Mouse (Mus musculus) neural tube, embryonic 13.5 days (tissue): ENCODE results near the gene Map3k1. TPM values are rescaled to one million over a fixed set of nuclear protein-coding genes. Genes with fewer than 3 reads are reported as not detected.
A peak's percentile ranks its signal among the peaks of the same experiment; 100 is the strongest.

Source experiments
- ATAC-seq: fragments of 200-750 bp; cut with Nextera tagmentation; 2 replicates; pipeline ENCODE4 v1.8.0; 2017; ENCODE audit warnings: low read depth, mild to moderate bottlenecking, moderate TSS enrichment, moderate library complexity
- H3K27ac ChIP-seq: fragments of 300-500 bp; sonication (generic); replicated peaks from 2 replicates; pipeline ENCODE4 v1.5.1; 2015; ENCODE audit warnings: moderate library complexity, mild to moderate bottlenecking, inconsistent platforms
- H3K27me3 ChIP-seq: fragments of 300-500 bp; sonication (generic); 2 replicates; pipeline ENCODE4 v1.6.1; 2015; ENCODE audit warnings: mild to moderate bottlenecking, inconsistent platforms
- H3K36me3 ChIP-seq: fragments of 300-500 bp; sonication (generic); 2 replicates; pipeline ENCODE4 v1.6.1; 2015; ENCODE audit warnings: mild to moderate bottlenecking, inconsistent platforms
- H3K4me1 ChIP-seq: fragments of 300-500 bp; sonication (generic); replicated peaks from 2 replicates; pipeline ENCODE4 v1.6.1; 2015; ENCODE audit warnings: inconsistent platforms
- H3K4me2 ChIP-seq: fragments of 300-500 bp; sonication (generic); 2 replicates; pipeline ENCODE4 v1.6.1; 2015; ENCODE audit warnings: inconsistent platforms, mild to moderate bottlenecking, moderate library complexity
- H3K4me3 ChIP-seq: fragments of 300-500 bp; sonication (generic); 2 replicates; pipeline ENCODE4 v1.5.1; 2015; ENCODE audit warnings: mild to moderate bottlenecking, inconsistent platforms
- H3K9ac ChIP-seq: fragments of 300-500 bp; sonication (generic); 2 replicates; pipeline ENCODE4 v1.6.1; 2015; ENCODE audit warnings: moderate library complexity, mild to moderate bottlenecking, inconsistent platforms
- H3K9me3 ChIP-seq: fragments of 300-500 bp; sonication (generic); 2 replicates; pipeline ENCODE4 v1.6.1; 2016; ENCODE audit warnings: inconsistent platforms
- WGBS: fragments of 180-500 bp; shearing (Covaris S2); methylation state at CpG from one replicate; pipeline ENCODE4 v1.1.7; 2015; 5-methylcytosine and 5-hydroxymethylcytosine counted together
- polyA plus RNA-seq: library from polyadenylated mRNA; unstranded; fragments of >200 nt; fragmentation: Nextera tagmentation; extraction: Ambion mirVana; gene quantifications from 2 replicates; pipeline ENCODE4 v1.2.1, GENCODE M21; 2015

Map3k1 gene
- polyA plus RNA-seq, 1 experiment from 2014 or later, result 12.2 TPM

- H3K4me1 ChIP-seq, result peaks cover 30% of the 10 kb centered on the region
- no peaks in the 10 kb centered on the region for H3K9me3 ChIP-seq
- H3K27ac ChIP-seq, result peak overlapping the region; percentile 99
- H3K4me3 ChIP-seq, result peak overlapping the region; percentile 86
- 1% methylated on average over 29 of the region's 29 CpGs for WGBS
- ATAC-seq, result peak; percentile 78
- peak overlapping the region; percentile 88 for H3K9ac ChIP-seq
- 0 out of 2 replicates have a peak, but pooled peaks cover 7% of the 10 kb centered on the region for H3K27me3 ChIP-seq
- peak overlapping the region; percentile 78 for H3K4me2 ChIP-seq
- H3K36me3 ChIP-seq, result no peaks in the 10 kb centered on the region
These were observed 854 bp upstream of the Map3k1 start for GRCm38 (mm10) chr13:111809466-111810228.

DNA sequence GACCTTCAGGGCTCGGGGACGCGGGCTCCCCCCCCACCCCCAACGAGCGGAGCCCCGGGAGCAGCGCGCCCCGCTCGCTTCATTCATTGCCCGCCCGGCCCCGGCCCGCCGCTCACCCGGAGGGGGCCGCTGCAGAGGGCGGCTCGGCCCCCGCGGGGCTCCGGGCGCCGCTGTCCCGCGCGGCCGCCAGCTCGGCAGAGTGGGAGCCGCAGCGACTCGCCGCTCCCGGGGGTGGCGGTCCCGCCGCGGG, 481 bp downstream of the Map3k1 start:
- Histone ChIP-seq H3K9ac (peak overlapping the region; percentile 88), H3K27me3 (0 out of 2 replicates have a peak, but pooled peaks cover 7% of the 10 kb centered on the region), H3K27ac (peak overlapping the region; percentile 99), H3K36me3 (no peaks in the 10 kb centered on the region), H3K4me2 (peak overlapping the region; percentile 90), H3K9me3 (no peaks in the 10 kb centered on the region), H3K4me3 (peak overlapping the region; percentile 86), H3K4me1 (peaks cover 37% of the 10 kb centered on the region)
- peak; percentile 81 for ATAC-seq
- under 1% methylated on average over 33 of the region's 38 CpGs for WGBS

- ATAC-seq, result peak; percentile 25
- Histone ChIP-seq H3K27me3 (0 out of 2 replicates have a peak, but pooled peaks cover 7% of the 10 kb centered on the region), H3K9ac (peak overlapping the region; percentile 88), H3K4me3 (peak overlapping the region; percentile 86), H3K27ac (peak overlapping the region; percentile 99), H3K36me3 (no peaks in the 10 kb centered on the region), H3K4me1 (peaks cover 42% of the 10 kb centered on the region), H3K4me2 (peak overlapping the region; percentile 90), H3K9me3 (no peaks in the 10 kb centered on the region)
- under 1% methylated on average over 52 of the region's 79 CpGs for WGBS
These were observed 1.0 kb downstream of the Map3k1 start for GRCm38 (mm10) chr13:111807596-111808386.

GRCm38 (mm10) chr13:111807105-111807595, 1.6 kb downstream of the Map3k1 start:
- peaks cover 46% of the 10 kb centered on the region for H3K4me1 ChIP-seq
- H3K9me3 ChIP-seq, result no peaks in the 10 kb centered on the region
- WGBS, result under 1% methylated on average over 11 of the region's 11 CpGs
- H3K4me3 ChIP-seq, result peak overlapping the region; percentile 86
- peak overlapping the region; percentile 88 for H3K9ac ChIP-seq
- H3K36me3 ChIP-seq, result no peaks in the 10 kb centered on the region
- ATAC-seq, result no peak
- no peak overlapping the region for H3K27ac ChIP-seq
- H3K27me3 ChIP-seq, result 0 out of 2 replicates have a peak, but pooled peaks cover 7% of the 10 kb centered on the region
- peak overlapping the region; percentile 90 for H3K4me2 ChIP-seq

DNA sequence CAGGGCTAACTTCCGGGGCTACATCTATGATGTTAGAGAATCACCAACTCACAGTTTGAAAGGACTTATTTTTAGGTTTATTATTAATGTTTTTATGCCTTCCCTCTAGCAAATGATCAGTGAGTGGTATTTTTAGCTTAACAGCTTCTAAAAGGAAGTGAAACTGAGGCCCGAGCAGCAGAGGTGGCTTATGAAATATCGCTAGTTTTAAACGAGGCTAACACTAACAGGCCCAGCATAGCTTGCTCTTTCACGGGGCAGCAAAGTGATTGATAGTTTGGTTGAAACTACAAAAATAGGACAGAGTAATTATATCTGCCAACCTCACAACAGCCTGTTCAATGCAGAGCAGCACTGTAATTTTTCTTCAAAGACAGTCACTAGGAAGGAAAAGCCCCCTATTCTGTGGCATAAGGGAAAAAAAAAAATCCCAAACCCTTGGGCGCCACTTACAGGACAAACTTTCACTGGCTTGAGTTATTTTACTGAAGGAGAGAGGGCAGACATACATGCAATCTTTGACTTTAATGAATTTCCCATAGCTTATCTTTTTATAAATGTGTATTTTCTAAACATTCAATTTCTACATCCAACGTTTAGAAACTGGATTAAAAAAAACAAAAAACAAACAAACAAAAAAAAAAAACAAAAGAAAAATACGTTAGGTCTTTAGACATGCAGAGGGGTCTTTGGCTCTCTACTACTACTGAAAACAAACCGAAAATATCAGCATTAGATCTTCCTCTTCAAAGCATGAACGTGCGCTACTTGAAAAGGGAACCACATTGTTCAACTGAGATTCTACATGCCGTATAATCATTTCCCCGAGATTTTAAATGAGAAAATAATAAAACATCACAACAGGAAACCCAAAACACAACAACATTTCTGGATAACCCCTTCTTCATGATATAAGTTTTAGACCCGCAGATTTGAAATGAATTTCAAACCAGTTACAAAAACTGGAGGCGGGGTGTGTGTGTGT, 2.8 kb downstream of the Map3k1 start:
- Histone ChIP-seq H3K27me3 (0 out of 2 replicates have a peak, but pooled peaks cover 4% of the 10 kb centered on the region), H3K4me1 (peaks cover 58% of the 10 kb centered on the region), H3K36me3 (no peaks in the 10 kb centered on the region), H3K9ac (no peak overlapping the region), H3K27ac (no peak overlapping the region), H3K4me3 (peak overlapping the region; percentile 86; the same call in 1 of the 2 replicates), H3K9me3 (no peaks in the 10 kb centered on the region), H3K4me2 (peak overlapping the region; percentile 90)
- no peak for ATAC-seq
- WGBS, result 48% methylated on average over 15 of the region's 15 CpGs

GRCm38 (mm10) chr13:111804951-111805673, 3.7 kb downstream of the Map3k1 start:
- H3K4me1 ChIP-seq, result peaks cover 67% of the 10 kb centered on the region
- peak overlapping the region; percentile 34; the same call in 1 of the 2 replicates for H3K4me2 ChIP-seq
- no peak overlapping the region for H3K27ac ChIP-seq
- H3K4me3 ChIP-seq, result no peak overlapping the region
- WGBS, result 64% methylated on average over 10 of the region's 10 CpGs
- no peaks in the 10 kb centered on the region for H3K9me3 ChIP-seq
- H3K27me3 ChIP-seq, result no peaks in the 10 kb centered on the region
- H3K36me3 ChIP-seq, result no peaks in the 10 kb centered on the region
- H3K9ac ChIP-seq, result no peak overlapping the region
- ATAC-seq, result no peak

- no peak for ATAC-seq
- peaks cover 68% of the 10 kb centered on the region for H3K4me1 ChIP-seq
- no peak overlapping the region for H3K9ac ChIP-seq
- H3K9me3 ChIP-seq, result no peaks in the 10 kb centered on the region
- no peaks in the 10 kb centered on the region for H3K27me3 ChIP-seq
- no peak overlapping the region for H3K4me3 ChIP-seq
- no peaks in the 10 kb centered on the region for H3K36me3 ChIP-seq
- WGBS, result 80% methylated on average over 8 of the region's 8 CpGs
- H3K4me2 ChIP-seq, result no peak overlapping the region
- no peak overlapping the region for H3K27ac ChIP-seq
These were observed 4.6 kb downstream of the Map3k1 start for GRCm38 (mm10) chr13:111804189-111804588.

DNA sequence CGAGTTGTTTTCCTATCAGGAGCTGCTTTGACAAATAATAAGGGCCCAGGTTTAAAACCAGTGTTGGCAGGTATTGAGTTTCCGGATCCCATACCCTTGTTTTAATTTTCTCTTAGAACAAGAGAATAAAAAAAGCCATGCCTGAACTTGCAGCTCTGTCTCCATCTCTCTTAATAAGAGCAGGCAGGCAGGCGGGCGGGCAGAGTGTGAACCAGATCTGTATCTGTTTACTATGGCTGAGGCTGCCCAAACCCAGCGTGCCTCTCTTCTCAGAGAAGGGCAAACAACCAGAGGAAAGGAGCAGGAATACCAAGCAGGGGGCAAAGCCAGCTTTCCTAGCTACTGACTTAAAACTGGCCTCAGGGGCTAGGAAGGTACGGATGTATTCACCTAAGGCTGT, 5.3 kb downstream of the Map3k1 start:
- no peak for ATAC-seq
- 77% methylated on average over 6 of the region's 6 CpGs for WGBS
- Histone ChIP-seq H3K4me2 (no peak overlapping the region), H3K36me3 (no peaks in the 10 kb centered on the region), H3K9me3 (no peaks in the 10 kb centered on the region), H3K27ac (no peak overlapping the region), H3K27me3 (no peaks in the 10 kb centered on the region), H3K4me1 (peaks cover 75% of the 10 kb centered on the region), H3K4me3 (no peak overlapping the region), H3K9ac (no peak overlapping the region)

- no peaks in the 10 kb centered on the region for H3K36me3 ChIP-seq
- H3K4me1 ChIP-seq, result peaks cover 81% of the 10 kb centered on the region
- no peaks in the 10 kb centered on the region for H3K27me3 ChIP-seq
- H3K4me3 ChIP-seq, result no peak overlapping the region
- no peak overlapping the region for H3K27ac ChIP-seq
- no peaks in the 10 kb centered on the region for H3K9me3 ChIP-seq
- 87% methylated on average over 11 of the region's 11 CpGs for WGBS
- no peak overlapping the region for H3K4me2 ChIP-seq
- no peak for ATAC-seq
- H3K9ac ChIP-seq, result no peak overlapping the region
These were observed 5.9 kb downstream of the Map3k1 start for GRCm38 (mm10) chr13:111802900-111803299.

GRCm38 (mm10) chr13:111802271-111802665, 6.5 kb downstream of the Map3k1 start:
- no peak overlapping the region for H3K4me2 ChIP-seq
- H3K4me1 ChIP-seq, result peaks cover 84% of the 10 kb centered on the region
- H3K36me3 ChIP-seq, result no peaks in the 10 kb centered on the region
- no peak overlapping the region for H3K4me3 ChIP-seq
- H3K9ac ChIP-seq, result no peak overlapping the region
- no peaks in the 10 kb centered on the region for H3K27me3 ChIP-seq
- 67% methylated on average over 2 of the region's 2 CpGs for WGBS
- no peak overlapping the region for H3K27ac ChIP-seq
- no peak for ATAC-seq
- H3K9me3 ChIP-seq, result no peaks in the 10 kb centered on the region

DNA sequence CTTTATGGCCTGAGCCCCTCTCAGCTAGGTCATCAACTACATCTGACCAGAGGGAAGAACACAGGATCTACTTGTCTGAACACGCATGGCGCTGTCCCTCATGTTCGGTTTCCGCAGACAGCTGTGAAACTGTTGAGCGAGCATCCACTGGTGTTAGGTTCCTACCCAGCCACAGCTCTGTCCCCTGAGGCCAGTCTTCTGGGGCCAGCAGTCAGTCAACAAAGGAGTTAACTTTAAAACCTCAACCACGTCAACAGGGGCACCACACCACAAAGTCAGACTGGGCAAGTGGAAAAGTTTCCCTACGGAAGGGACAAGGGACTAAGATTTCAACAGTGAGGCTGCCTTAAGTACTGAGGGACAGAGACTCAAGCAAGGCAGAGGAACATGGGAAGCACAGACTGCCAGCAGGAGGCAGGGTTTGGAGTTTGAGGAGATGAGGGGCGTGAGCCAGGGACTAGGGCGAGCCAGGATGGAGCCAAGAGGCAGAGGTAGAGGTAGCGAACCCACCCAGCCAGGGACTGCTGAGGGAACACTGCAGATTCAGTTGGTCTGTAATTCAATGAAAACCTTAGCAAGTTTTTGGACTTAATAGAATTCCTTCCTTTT, 7.0 kb downstream of the Map3k1 start:
- 72% methylated on average over 10 of the region's 10 CpGs for WGBS
- Histone ChIP-seq H3K9ac (no peak overlapping the region), H3K4me3 (no peak overlapping the region), H3K27me3 (no peaks in the 10 kb centered on the region), H3K27ac (no peak overlapping the region), H3K4me2 (no peak overlapping the region), H3K36me3 (no peaks in the 10 kb centered on the region), H3K4me1 (peaks cover 84% of the 10 kb centered on the region), H3K9me3 (no peaks in the 10 kb centered on the region)
- no peak for ATAC-seq
